Mouse (Mus musculus) kidney, adult 2 months (tissue): ENCODE measurements around the gene Pgs1.

Source experiments
- CTCF ChIP-seq: fragments of 200-500 bp; conservative IDR thresholded peaks from 2 replicates; pipeline ENCODE4 v1.5.1; 2011; ENCODE audit warnings: low read depth, mild to moderate bottlenecking, control low read depth, low read length, moderate library complexity, mixed read lengths; ENCODE audit not compliant: insufficient read depth, insufficient read length
- POLR2A ChIP-seq: fragments of 200-500 bp; IDR thresholded peaks from one replicate; pipeline ENCODE4 v1.6.1; 2011; ENCODE audit warnings: low read depth, low read length, control low read depth

GRCm38 (mm10) chr11:118050174-118050573 is 64.1 kb downstream of the Pgs1 start:
- no peak for TF ChIP-seq CTCF
- TF ChIP-seq POLR2A, result no peak
